Mouse (Mus musculus) urinary bladder, adult 18-20 months (tissue): ENCODE measurements around the gene Pcdh7.
"Not testable (repeated sequence)": the region's sequence is repeated elsewhere in the genome, so short reads cannot be mapped to it uniquely, and the experiment has no call there.

Experiments
- DNase-seq, 2 experiments: peaks; one replicate each; pipeline ENCODE4 v3.0.0; 2022; ENCODE audit warnings: low spot score in 2 of 2, mixed read lengths in 2 of 2

The Pcdh7 gene

GRCm38 (mm10) chr5:57717906-57718875 lies at the start of gene Pcdh7:
Gene Pcdh7 (plus strand): TSS chr5:57717967.
- DNase-seq: peak; percentile 62 to 67

- not testable (repeated sequence) for DNase-seq
Observed at GRCm38 (mm10) chr5:57676970-57677369, 40.8 kb upstream of the Pcdh7 start.

- DNase-seq: no peak
Observed at GRCm38 (mm10) chr5:57708396-57708795, 9.4 kb upstream of the Pcdh7 start.

GRCm38 (mm10) chr5:57713980-57714379 lies 3.8 kb upstream of the Pcdh7 start:
- DNase-seq: peak in 1 of 2 experiments; percentile 8

- DNase-seq: peak; percentile 53 to 68
Observed at GRCm38 (mm10) chr5:57714621-57715523, 2.9 kb upstream of the Pcdh7 start.

- DNase-seq: peak; percentile 64 to 66
Observed at GRCm38 (mm10) chr5:57715524-57716400, 2.0 kb upstream of the Pcdh7 start.

- peak; percentile 18 to 45 for DNase-seq
Observed at GRCm38 (mm10) chr5:57716421-57717237, 1.1 kb upstream of the Pcdh7 start.

GRCm38 (mm10) chr5:57717238-57717905 lies 395 bp upstream of the Pcdh7 start:
- DNase-seq: peak; percentile 56 to 59

- DNase-seq: peak; percentile 50 to 68
Observed at GRCm38 (mm10) chr5:57718876-57719593, 1.3 kb downstream of the Pcdh7 start.

- DNase-seq: peak in 1 of 2 experiments; percentile 54
Observed at GRCm38 (mm10) chr5:57719594-57720185, 1.9 kb downstream of the Pcdh7 start.

- DNase-seq: peak in 1 of 2 experiments; percentile 21
Observed at GRCm38 (mm10) chr5:57720206-57720880, 2.6 kb downstream of the Pcdh7 start.

- DNase-seq: peak in 1 of 2 experiments; percentile 12
Observed at GRCm38 (mm10) chr5:57721148-57721712, 3.5 kb downstream of the Pcdh7 start.

- peak in 1 of 2 experiments; percentile 16 for DNase-seq
Observed at GRCm38 (mm10) chr5:57721927-57722326, 4.2 kb downstream of the Pcdh7 start.

- DNase-seq: no peak
Observed at GRCm38 (mm10) chr5:57733451-57733850, 15.7 kb downstream of the Pcdh7 start.

GRCm38 (mm10) chr5:57735723-57736122 lies 18.0 kb downstream of the Pcdh7 start:
- no peak for DNase-seq

- no peak for DNase-seq
Observed at GRCm38 (mm10) chr5:57742924-57743323, 25.2 kb downstream of the Pcdh7 start.

- no peak for DNase-seq
Observed at GRCm38 (mm10) chr5:57743956-57744661, 26.3 kb downstream of the Pcdh7 start.
